Mouse (Mus musculus) midbrain, embryonic 15.5 days (tissue): ENCODE results near the gene Eif2a. TPM values are rescaled to one million over a fixed set of nuclear protein-coding genes. Genes with fewer than 3 reads are reported as not detected.
"Not testable (repeated sequence)": the region's sequence is repeated elsewhere in the genome, so short reads cannot be mapped to it uniquely, and the experiment has no call there.

Experiments used
- ATAC-seq: fragments of 200-750 bp; cut with Nextera tagmentation; replicated peaks from 2 replicates; pipeline ENCODE4 v1.8.0; 2017; ENCODE audit warnings: moderate TSS enrichment
- H3K27ac ChIP-seq: fragments of 300-500 bp; sonication (generic); 2 replicates; pipeline ENCODE4 v1.5.1; 2015; ENCODE audit warnings: mild to moderate bottlenecking, inconsistent platforms
- H3K27me3 ChIP-seq: fragments of 300-500 bp; sonication (generic); replicated peaks from 2 replicates; pipeline ENCODE4 v1.6.1; 2015; ENCODE audit warnings: inconsistent platforms
- H3K36me3 ChIP-seq: fragments of 300-500 bp; sonication (generic); replicated peaks from 2 replicates; pipeline ENCODE4 v1.6.1; 2015; ENCODE audit warnings: inconsistent platforms
- H3K4me1 ChIP-seq: fragments of 300-500 bp; sonication (generic); 2 replicates; pipeline ENCODE4 v1.6.1; 2015; ENCODE audit warnings: inconsistent platforms
- H3K4me2 ChIP-seq: fragments of 300-500 bp; sonication (generic); 2 replicates; pipeline ENCODE4 v1.6.1; 2015; ENCODE audit warnings: inconsistent platforms, mild to moderate bottlenecking, moderate library complexity
- H3K4me3 ChIP-seq: fragments of 300-500 bp; sonication (generic); 2 replicates; pipeline ENCODE4 v1.5.1; 2015; ENCODE audit warnings: mild to moderate bottlenecking, inconsistent platforms
- H3K9ac ChIP-seq: fragments of 300-500 bp; sonication (generic); 2 replicates; pipeline ENCODE4 v1.6.1; 2015; ENCODE audit warnings: mild to moderate bottlenecking, inconsistent platforms
- H3K9me3 ChIP-seq: fragments of 300-500 bp; sonication (generic); 2 replicates; pipeline ENCODE4 v1.6.1; 2016; ENCODE audit warnings: inconsistent platforms
- WGBS: fragments of 180-500 bp; shearing (Covaris S2); methylation state at CpG from one replicate; pipeline ENCODE4 v1.1.7; 2015; ENCODE audit warnings: mixed read lengths; 5-methylcytosine and 5-hydroxymethylcytosine counted together
- polyA plus RNA-seq: library from polyadenylated mRNA; unstranded; fragments of >200 nt; fragmentation: Nextera tagmentation; extraction: Ambion mirVana; gene quantifications from 2 replicates; pipeline ENCODE4 v1.2.1, GENCODE M21; 2015

Eif2a gene
- polyA plus RNA-seq, 1 experiment from 2014 or later, result 34.6 TPM

GRCm38 (mm10) chr3:58582297-58582696 is 56.7 kb downstream of the Eif2a start:
- no peak for ATAC-seq
- H3K27me3 ChIP-seq, result no peaks in the 10 kb centered on the region
- 83% methylated on average over 5 of the region's 5 CpGs for WGBS
- H3K9ac ChIP-seq, result no peak overlapping the region
- H3K9me3 ChIP-seq, result no peaks in the 10 kb centered on the region
- H3K36me3 ChIP-seq, result 0 out of 2 replicates have a peak, but pooled peaks cover 8% of the 10 kb centered on the region
- no peak overlapping the region for H3K4me2 ChIP-seq
- peaks cover 27% of the 10 kb centered on the region for H3K4me1 ChIP-seq
- H3K27ac ChIP-seq, result no peak overlapping the region
- no peak overlapping the region for H3K4me3 ChIP-seq

- Histone ChIP-seq H3K27me3 (no peaks in the 10 kb centered on the region), H3K4me3 (no peak overlapping the region), H3K4me2 (no peak overlapping the region), H3K4me1 (peaks cover 23% of the 10 kb centered on the region), H3K9ac (no peak overlapping the region), H3K36me3 (0 out of 2 replicates have a peak, but pooled peaks cover 8% of the 10 kb centered on the region), H3K9me3 (no peaks in the 10 kb centered on the region), H3K27ac (no peak overlapping the region)
- 90% methylated on average over 5 of the region's 5 CpGs for WGBS
- no peak for ATAC-seq
Measured at GRCm38 (mm10) chr3:58582788-58583426, 57.3 kb downstream of the Eif2a start.

GRCm38 (mm10) chr3:58590544-58590943 is 64.9 kb downstream of the Eif2a start:
- H3K36me3 ChIP-seq, result peaks cover 23% of the 10 kb centered on the region; the same call in 1 of the 2 replicates

GRCm38 (mm10) chr3:58592666-58593065 is 67.0 kb downstream of the Eif2a start:
- H3K27ac ChIP-seq, H3K9ac ChIP-seq, H3K27me3 ChIP-seq, H3K4me2 ChIP-seq, H3K4me3 ChIP-seq, H3K9me3 ChIP-seq, H3K4me1 ChIP-seq, ATAC-seq: not testable (repeated sequence)
- H3K36me3 ChIP-seq, result peaks cover 15% of the 10 kb centered on the region; the same call in 1 of the 2 replicates
- WGBS, result 76% methylated on average over 7 of the region's 7 CpGs

More at GRCm38 (mm10) chr3:58590544-58590943, 64.9 kb downstream of the Eif2a start:
- WGBS, result 93% methylated on average over 4 of the region's 4 CpGs
- not testable (repeated sequence) for ATAC-seq, H3K27ac ChIP-seq, H3K4me3 ChIP-seq, H3K9me3 ChIP-seq, H3K27me3 ChIP-seq, H3K4me2 ChIP-seq, H3K9ac ChIP-seq, H3K4me1 ChIP-seq

- no peaks in the 10 kb centered on the region for H3K4me1 ChIP-seq
- no peak for ATAC-seq
- H3K27me3 ChIP-seq, result no peaks in the 10 kb centered on the region
- H3K36me3 ChIP-seq, result peaks cover 17% of the 10 kb centered on the region; the same call in 1 of the 2 replicates
- 27% methylated on average over 5 of the region's 5 CpGs for WGBS
- H3K9ac ChIP-seq, result no peak overlapping the region
- no peak overlapping the region for H3K4me2 ChIP-seq
- H3K27ac ChIP-seq, result no peak overlapping the region
- H3K4me3 ChIP-seq, result no peak overlapping the region
- H3K9me3 ChIP-seq, result peaks cover 2% of the 10 kb centered on the region; the same call in 1 of the 2 replicates
Measured at GRCm38 (mm10) chr3:58593623-58594022, 68.0 kb downstream of the Eif2a start.

Other genes with a start within 250 kb of the Eif2a start
- gene Tsc22d2, start 111.1 kb upstream of the Eif2a start, polyA plus RNA-seq, result 9.5 and 9.6 TPM in 2 replicates
- 52.3 and 53.8 TPM in 2 replicates for gene Serp1, start 71 bp downstream of the Eif2a start, polyA plus RNA-seq
- gene Selenot, start 50.8 kb downstream of the Eif2a start, polyA plus RNA-seq, result 20.7 and 22.4 TPM in 2 replicates
- 0.29 and 0.30 TPM in 2 replicates for gene Erich6, start 111.4 kb downstream of the Eif2a start, polyA plus RNA-seq
- gene Siah2, start 166.6 kb downstream of the Eif2a start, polyA plus RNA-seq, result 9.9 and 10.2 TPM in 2 replicates